In genomic region chr2:15538643-15539042, GRCm38 (mm10) we compare ENCODE assay signal across 21 mouse cellular contexts. TPM values are rescaled to one million over a fixed set of nuclear protein-coding genes. Genes with fewer than 3 reads are reported as not detected.
DNase-seq lines count a peak whose midpoint lies in the region; ATAC-seq and TF ChIP-seq lines count a peak whose summit lies in the region.
"Had no signal": no experiment of that assay in that cellular context is flagged by ENCODE, and none has a peak within 500 bp of the region (broad histone marks: within the 10 kb centered on the region; RNA-seq: fewer than 3 reads in every experiment).

No protein-coding gene starts in this region.

- 0 out of 2 replicates have a peak, but pooled peaks have one; percentile 42 for ATAC-seq in lung, embryonic 15.5 days (ENCODE audit: borderline replicate concordance, extremely low read depth, low FRiP score, low TSS enrichment)
- peak; percentile 88 for ATAC-seq in heart, postnatal 0 days (ENCODE audit: insufficient read depth, low read depth)
- peak; percentile 54 for ATAC-seq in stomach, postnatal 0 days (ENCODE audit: low FRiP score, low TSS enrichment)

- H3K36me3 ChIP-seq in lung, embryonic 15.5 days: no peaks in the 10 kb centered on the region
- no peaks in the 10 kb centered on the region for H3K36me3 ChIP-seq in heart, postnatal 0 days (replicated peaks; ENCODE audit: control insufficient read depth, insufficient read depth, low read length)
- no peaks in the 10 kb centered on the region for H3K36me3 ChIP-seq in stomach, postnatal 0 days (ENCODE audit: control insufficient read depth, insufficient read depth, low read length)
- H3K36me3 ChIP-seq: limb, embryonic 12.5 days; neural tube, embryonic 13.5 days had no signal

- no peak overlapping the region for H3K27ac ChIP-seq in lung, embryonic 15.5 days
- H3K27ac ChIP-seq in heart, postnatal 0 days (ENCODE audit: low read depth): peak overlapping the region; percentile 46; the same call in 1 of the 2 replicates
- no peak overlapping the region for H3K27ac ChIP-seq in stomach, postnatal 0 days (replicated peaks)
- H3K27ac ChIP-seq: hindbrain, embryonic 14.5 days; limb, embryonic 12.5 days; neural tube, embryonic 13.5 days had no signal

- H3K27me3 ChIP-seq in lung, embryonic 15.5 days: no peaks in the 10 kb centered on the region
- H3K27me3 ChIP-seq in heart, postnatal 0 days (ENCODE audit: control insufficient read depth, insufficient read depth, low read length): no peaks in the 10 kb centered on the region
- H3K27me3 ChIP-seq in stomach, postnatal 0 days (ENCODE audit: control insufficient read depth, insufficient read depth, low read length): no peaks in the 10 kb centered on the region
- H3K27me3 ChIP-seq: limb, embryonic 12.5 days; neural tube, embryonic 13.5 days had no signal

- H3K9me3 ChIP-seq in lung, embryonic 15.5 days: no peaks in the 10 kb centered on the region
- no peaks in the 10 kb centered on the region for H3K9me3 ChIP-seq in heart, postnatal 0 days (replicated peaks; ENCODE audit: control insufficient read depth, low read length)
- H3K9me3 ChIP-seq in stomach, postnatal 0 days (ENCODE audit: control insufficient read depth, low read length): no peaks in the 10 kb centered on the region
- H3K9me3 ChIP-seq: limb, embryonic 12.5 days; neural tube, embryonic 13.5 days had no signal

- no peak overlapping the region for H3K9ac ChIP-seq in lung, embryonic 15.5 days
- H3K9ac ChIP-seq in heart, postnatal 0 days (replicated peaks; ENCODE audit: low read depth, low read length): no peak overlapping the region
- no peak overlapping the region for H3K9ac ChIP-seq in stomach, postnatal 0 days (ENCODE audit: low read length)
- H3K9ac ChIP-seq: hindbrain, embryonic 14.5 days; limb, embryonic 12.5 days; neural tube, embryonic 13.5 days had no signal

- H3K4me1 ChIP-seq in lung, embryonic 15.5 days: no peaks in the 10 kb centered on the region
- no peaks in the 10 kb centered on the region for H3K4me1 ChIP-seq in heart, postnatal 0 days (ENCODE audit: control insufficient read depth, insufficient read depth)
- H3K4me1 ChIP-seq in stomach, postnatal 0 days (replicated peaks; ENCODE audit: control insufficient read depth, insufficient read depth): no peaks in the 10 kb centered on the region
- H3K4me1 ChIP-seq: limb, embryonic 12.5 days; neural tube, embryonic 13.5 days had no signal

- H3K4me2 ChIP-seq in lung, embryonic 15.5 days: no peak overlapping the region
- H3K4me2 ChIP-seq in heart, postnatal 0 days (ENCODE audit: low read depth, low read length): no peak overlapping the region
- no peak overlapping the region for H3K4me2 ChIP-seq in stomach, postnatal 0 days (replicated peaks; ENCODE audit: low read depth)
- H3K4me2 ChIP-seq: hindbrain, embryonic 14.5 days; limb, embryonic 12.5 days; neural tube, embryonic 13.5 days had no signal

- TF ChIP-seq EP300 in heart, postnatal 0 days (IDR thresholded peaks at IDR 0.05; ENCODE audit: low read depth): peak; percentile 26; the same call in 1 of the 2 replicates
- TF ChIP-seq EP300 in stomach, postnatal 0 days (optimal IDR thresholded peaks at IDR 0.05): no peak

- TF ChIP-seq CTCF in heart, postnatal 0 days (IDR thresholded peaks at IDR 0.05; ENCODE audit: low read depth): no peak
- TF ChIP-seq CTCF in stomach, postnatal 0 days (IDR thresholded peaks at IDR 0.05; ENCODE audit: low read depth): no peak

- 52% methylated on average over 1 of the region's 1 CpGs for WGBS in lung, embryonic 15.5 days
- WGBS in heart, postnatal 0 days: 15% methylated on average over 1 of the region's 1 CpGs
- WGBS in stomach, postnatal 0 days: 33% methylated on average over 1 of the region's 1 CpGs

- peak; percentile 30 to 66 for DNase-seq in heart, adult 9 months (ENCODE audit: low spot score in 2 of 2)
- no peak for DNase-seq in heart, postnatal 36 days
- DNase-seq in lung, postnatal 14 days: no peak
- DNase-seq in heart, postnatal 0 days (ENCODE audit: low spot score): peak; percentile 60
- no peak for DNase-seq in stomach, postnatal 0 days (ENCODE audit: low spot score)
- no peak for DNase-seq in frontal cortex, adult 2 months (ENCODE audit: extremely low spot score in 1 of 2, low spot score in 1 of 2)
- no peak for DNase-seq in left cerebral cortex, postnatal 36 days (ENCODE audit: low spot score in 2 of 2)
- DNase-seq: adrenal gland, postnatal 14 days; cerebellum, postnatal 10 days; gastrocnemius, postnatal 25 days; kidney, adult 18-20 months; thymus, adult 2 months had no signal

- intact Hi-C loops in heart, postnatal 36 days (cut with DNase I): no loop called here
- intact Hi-C loops in left cerebral cortex, postnatal 36 days (cut with DNase I): no loop called here

- H3K4me3 ChIP-seq in lung, embryonic 15.5 days: no peak overlapping the region
- no peak overlapping the region for H3K4me3 ChIP-seq in heart, postnatal 0 days (ENCODE audit: low read depth, low read length)
- no peak overlapping the region for H3K4me3 ChIP-seq in stomach, postnatal 0 days (ENCODE audit: low read depth, low read length)
- H3K4me3 ChIP-seq: limb, embryonic 12.5 days; neural tube, embryonic 13.5 days had no signal

RNA-seq across cellular contexts. Expression of gene Malrd1, which starts 12.4 kb away (rescaled TPM):
- total RNA-seq in heart, postnatal 36 days (2021): not detected
- not detected in 2 replicates for polyA plus RNA-seq in lung, embryonic 15.5 days (2015; fragmentation: Nextera tagmentation; extraction: Ambion mirVana)
- not detected in 2 replicates for total RNA-seq in heart, postnatal 0 days (2014; rRNA removed; ENCODE audit: low replicate concordance)
- not detected in 2 replicates for polyA plus RNA-seq in heart, postnatal 0 days (2015; fragmentation: Nextera tagmentation; extraction: Ambion mirVana)
- 0.01 and 0.02 TPM in 2 replicates for polyA plus RNA-seq in stomach, postnatal 0 days (2015; fragmentation: Nextera tagmentation; extraction: Ambion mirVana)
- 0.02 TPM in 1 of 2 replicates, not detected in the other for polyA plus RNA-seq in frontal cortex, adult 2 months (2012; rRNA removed)
- total RNA-seq in left cerebral cortex, postnatal 36 days (2021): not detected
- total RNA-seq: adrenal gland, postnatal 14 days; gastrocnemius, postnatal 25 days; layer of hippocampus, adult 18-20 months; left cerebral cortex, adult 18-20 months; monocyte, adult 5-6 weeks had no signal
- polyA plus RNA-seq: C2C12; liver, embryonic 16.5 days had no signal

Comparison
In these comparisons a context has a peak if more than half of its experiments do, and no peak if none do; other contexts are left out.
1. DNase-seq: peak in heart, adult 9 months (2 of 2) and heart, postnatal 0 days (single experiment); none in heart, postnatal 36 days (0 of 2), lung, postnatal 14 days (single experiment), stomach, postnatal 0 days (single experiment), frontal cortex, adult 2 months (0 of 2) and left cerebral cortex, postnatal 36 days (0 of 2).
2. Peak in every context shown above with its lines, with median percentiles within 50 percentile points of each other: ATAC-seq.